Mouse (Mus musculus) left cerebral cortex, postnatal 36 days (tissue): ENCODE data around the gene Cep95. TPM values are rescaled to one million over a fixed set of nuclear protein-coding genes. Genes with fewer than 3 reads are reported as not detected.
"Not testable (repeated sequence)": the region's sequence is repeated elsewhere in the genome, so short reads cannot be mapped to it uniquely, and the experiment has no call there.

Source experiments
- DNase-seq, 2 experiments: peaks; one replicate each; pipeline ENCODE4 v3.0.0; 2021 to 2022; ENCODE audit warnings: low spot score in 2 of 2, mixed read lengths in 1 of 2
- intact Hi-C: fragments of 180-260 bp; cut with DNase I; formaldehyde crosslinking; loops from one replicate; pipeline ENCODE4 v1.15.1; 2025
- total RNA-seq, 2 experiments: library from RNA; stranded (reverse); gene quantifications; 2 replicates each; pipeline ENCODE4 v1.2.3; 2021

The Cep95 gene
- total RNA-seq, 2 experiments from 2014 or later = 8.2 to 15.8 TPM

DNA sequence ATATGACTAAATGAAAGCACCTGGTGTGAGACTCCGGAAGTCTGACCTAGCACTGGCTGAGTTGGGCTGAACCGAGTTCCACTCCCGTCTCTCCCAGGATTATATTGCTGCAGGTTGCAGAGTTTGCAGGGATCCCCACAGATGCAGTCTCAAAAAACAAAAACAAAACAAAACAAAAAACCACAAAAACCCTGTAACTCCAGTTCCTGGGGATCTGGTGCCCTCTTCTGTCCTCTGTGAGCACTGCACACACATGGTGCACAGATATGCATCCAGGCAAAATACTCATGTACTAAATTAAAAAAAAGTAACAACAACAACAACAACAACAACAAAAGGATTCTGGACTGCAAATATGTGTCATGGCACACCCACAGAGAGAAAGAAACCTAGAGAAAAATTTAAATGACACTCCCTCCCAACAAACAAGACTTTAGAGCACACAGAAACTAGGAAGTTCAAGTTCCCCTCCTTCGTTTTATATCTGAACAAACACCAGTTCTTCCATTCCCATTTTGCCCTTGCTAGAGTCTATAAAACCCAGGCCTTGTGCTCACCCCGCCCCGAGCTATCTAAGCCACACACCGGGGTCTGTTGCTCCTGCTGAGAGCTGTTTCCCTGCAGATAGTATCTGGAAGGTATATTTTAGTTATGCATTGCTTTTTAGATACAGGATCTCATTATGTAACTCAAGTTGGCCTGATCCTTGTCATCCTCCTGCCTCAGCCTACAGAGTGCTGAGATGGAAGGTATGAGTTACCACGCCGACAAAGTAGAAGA is 18.7 kb upstream of the Cep95 start:
- intact Hi-C loops = no loop called here

DNA sequence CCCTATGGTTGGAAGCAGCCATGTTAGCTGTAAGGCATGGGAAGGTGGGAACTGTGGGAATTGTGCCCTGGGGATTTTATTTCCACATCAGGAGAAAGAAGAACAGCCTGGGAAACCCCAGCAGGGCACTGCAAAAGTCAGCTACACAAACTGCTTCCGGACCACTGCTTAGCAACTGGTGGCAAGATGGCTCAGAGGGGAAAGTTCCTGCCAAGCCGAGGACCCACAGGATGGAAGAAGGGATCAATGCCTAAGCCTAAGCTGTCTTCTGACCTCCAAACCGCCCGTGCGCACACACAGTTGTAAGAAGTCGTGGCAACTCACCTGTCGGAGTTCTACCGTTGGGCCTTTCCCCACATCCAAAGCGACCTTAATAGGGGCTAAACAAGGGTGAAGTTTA is 16.0 kb upstream of the Cep95 start:
- no peak for DNase-seq

More for the DNA sequence above, 18.7 kb upstream of the Cep95 start:
- no peak for DNase-seq

DNA sequence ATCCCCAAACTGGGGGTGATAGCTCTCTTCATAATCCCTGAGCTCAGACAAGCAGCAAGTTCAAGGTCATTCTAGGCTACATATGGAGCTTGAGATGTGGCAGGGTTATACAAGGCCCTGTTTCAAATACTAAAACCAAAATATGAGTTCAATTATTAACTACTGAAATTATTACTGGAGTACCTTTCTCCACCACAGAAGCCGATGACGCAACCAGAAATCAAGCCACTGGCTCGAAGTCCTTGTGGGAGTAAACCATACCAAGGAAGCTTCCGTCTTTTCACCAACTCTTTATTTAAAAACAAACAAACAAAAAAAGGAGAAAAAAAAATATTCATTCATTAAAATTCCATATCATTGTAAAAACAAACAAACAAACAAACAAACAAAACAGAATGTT is 12.1 kb upstream of the Cep95 start:
- DNase-seq = no peak
- intact Hi-C loops = no loop called here

More for the DNA sequence above, 16.0 kb upstream of the Cep95 start:
- intact Hi-C loops = no loop called here

DNA sequence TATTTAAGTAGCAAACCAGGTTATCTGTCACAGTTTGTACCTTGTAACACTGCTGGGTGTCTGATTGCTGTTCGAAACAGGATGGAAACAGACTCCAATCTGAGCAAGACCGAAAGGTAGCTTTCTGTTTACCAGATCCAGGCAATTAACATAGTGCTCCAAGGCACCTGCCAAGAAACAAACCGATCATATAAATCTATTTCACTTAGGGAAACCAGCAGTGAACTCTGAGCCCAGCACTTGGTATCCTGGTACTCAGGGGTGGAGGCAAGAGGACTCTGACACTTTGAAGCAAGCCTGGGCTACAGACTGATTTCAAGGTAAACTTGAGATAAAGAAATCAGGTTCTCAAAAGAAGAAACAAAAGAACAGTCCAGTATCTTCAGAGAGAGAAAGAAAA is 11.7 kb upstream of the Cep95 start:
- DNase-seq = no peak
- intact Hi-C loops = no loop called here

DNA sequence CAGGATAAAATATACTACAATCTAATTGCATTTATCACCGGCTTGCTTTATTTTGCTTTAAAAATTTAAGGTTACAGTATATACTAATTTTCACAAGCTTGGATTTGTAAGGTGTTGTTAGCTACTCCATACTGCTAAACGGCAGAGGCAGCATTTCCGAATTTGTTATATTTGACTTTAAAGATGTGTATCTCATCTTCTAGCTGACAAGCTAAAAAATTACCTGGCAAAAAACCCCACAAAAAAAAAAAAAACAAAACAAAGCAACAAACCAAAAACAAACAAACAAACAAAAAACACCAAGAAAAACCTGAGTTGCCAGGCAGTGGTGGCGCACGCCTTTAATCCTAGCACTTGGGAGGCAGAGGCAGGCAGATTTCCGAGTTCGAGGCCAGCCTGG is 10.9 kb upstream of the Cep95 start:
- no peak for DNase-seq
- intact Hi-C loops = no loop called here

DNA sequence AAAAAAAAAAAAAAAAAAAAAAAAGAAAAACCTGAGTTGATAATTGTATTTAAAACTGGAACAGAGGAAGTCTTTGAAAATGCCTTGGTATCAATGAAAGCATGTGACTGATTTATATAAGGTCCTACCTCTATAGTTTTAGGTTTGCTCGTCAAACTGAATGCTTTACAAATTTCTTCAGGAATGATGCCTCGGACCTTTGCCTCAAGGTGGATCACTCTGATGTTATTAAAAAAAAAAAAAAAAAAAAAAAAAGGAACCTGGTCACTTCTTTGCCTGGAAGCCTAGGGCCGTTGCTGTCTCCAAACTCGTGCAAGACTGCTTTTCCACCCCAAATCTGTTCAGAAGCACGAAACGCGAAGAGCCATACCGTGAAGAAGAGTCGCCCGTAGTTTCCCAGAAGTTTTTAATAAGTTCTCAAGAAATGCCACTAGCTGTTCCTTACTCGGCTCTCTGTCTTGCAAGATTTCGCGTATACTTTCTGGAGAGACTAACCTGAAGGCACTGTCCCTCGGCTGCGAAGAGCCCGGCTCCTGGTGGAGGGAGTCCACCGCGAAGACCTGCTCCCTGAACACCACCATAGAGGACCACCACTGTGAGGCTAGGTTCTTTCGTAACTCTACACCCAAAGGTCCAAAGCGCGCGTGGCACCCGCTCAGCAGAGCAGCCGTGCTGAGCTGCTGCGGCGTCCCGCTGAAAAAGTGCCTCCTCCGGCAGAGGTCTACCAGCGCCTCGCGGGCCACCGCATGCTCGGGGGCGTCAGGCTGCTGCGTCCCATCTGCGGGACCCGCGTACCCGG is 10.3 kb upstream of the Cep95 start:
- intact Hi-C loops = no loop called here
- peak; percentile 15 to 19 for DNase-seq

DNA sequence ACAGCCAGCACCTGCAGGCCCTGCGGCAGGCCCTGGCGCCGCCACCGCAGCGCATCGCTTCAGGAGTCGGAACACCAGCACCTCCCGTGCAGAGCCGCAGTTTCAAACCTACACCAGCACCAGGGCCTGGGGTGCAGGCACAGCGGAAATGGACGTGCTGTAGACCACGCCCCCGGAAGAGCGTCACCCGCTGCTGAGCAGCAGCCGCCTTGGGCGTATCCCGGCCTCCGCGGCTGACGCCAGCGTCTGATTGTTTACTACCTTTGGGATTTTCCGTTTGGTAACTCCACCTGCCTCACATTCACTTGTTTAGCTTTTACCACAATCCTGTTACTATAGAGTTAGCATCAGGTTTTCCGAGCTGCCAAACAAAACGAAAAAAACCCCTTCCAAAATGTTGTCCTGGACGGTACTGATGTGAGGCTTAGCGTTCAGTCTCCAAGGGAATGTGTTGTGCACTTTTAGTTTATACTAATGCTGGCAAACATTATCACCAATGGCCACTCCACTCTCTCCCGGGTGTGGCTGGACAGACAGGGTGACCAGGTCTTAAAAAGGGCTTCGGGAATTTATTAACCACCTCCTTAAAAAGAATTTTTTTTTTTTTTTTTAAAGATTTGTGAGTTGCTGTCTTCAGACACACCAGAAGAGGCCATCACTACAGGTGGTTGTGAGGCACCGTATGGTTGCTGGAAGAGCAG is 9.5 kb upstream of the Cep95 start, which contains the start of gene Polg2:
TSS of gene Polg2 (minus strand) at position 150 of the 701 bp plus-strand sequence.
- intact Hi-C loops = no loop called here
- peak; percentile 92 to 93 for DNase-seq

DNA sequence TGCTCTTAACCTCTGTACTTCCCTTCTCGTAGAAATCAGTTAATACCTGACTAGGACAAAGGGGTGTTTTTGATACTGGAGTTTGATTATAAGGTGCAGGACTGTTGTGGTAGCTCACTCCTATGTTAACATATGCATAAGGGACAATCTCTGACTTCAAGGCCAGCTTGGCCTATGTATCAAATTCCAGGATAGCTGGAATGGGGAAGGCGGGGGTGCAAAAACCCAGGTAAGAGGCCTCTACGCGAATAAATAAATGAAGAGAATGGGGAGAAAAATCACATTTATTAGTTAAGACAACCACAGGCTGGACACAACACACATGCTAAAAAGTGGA is 9.0 kb upstream of the Cep95 start:
- no peak for DNase-seq
- intact Hi-C loops = no loop called here

DNA sequence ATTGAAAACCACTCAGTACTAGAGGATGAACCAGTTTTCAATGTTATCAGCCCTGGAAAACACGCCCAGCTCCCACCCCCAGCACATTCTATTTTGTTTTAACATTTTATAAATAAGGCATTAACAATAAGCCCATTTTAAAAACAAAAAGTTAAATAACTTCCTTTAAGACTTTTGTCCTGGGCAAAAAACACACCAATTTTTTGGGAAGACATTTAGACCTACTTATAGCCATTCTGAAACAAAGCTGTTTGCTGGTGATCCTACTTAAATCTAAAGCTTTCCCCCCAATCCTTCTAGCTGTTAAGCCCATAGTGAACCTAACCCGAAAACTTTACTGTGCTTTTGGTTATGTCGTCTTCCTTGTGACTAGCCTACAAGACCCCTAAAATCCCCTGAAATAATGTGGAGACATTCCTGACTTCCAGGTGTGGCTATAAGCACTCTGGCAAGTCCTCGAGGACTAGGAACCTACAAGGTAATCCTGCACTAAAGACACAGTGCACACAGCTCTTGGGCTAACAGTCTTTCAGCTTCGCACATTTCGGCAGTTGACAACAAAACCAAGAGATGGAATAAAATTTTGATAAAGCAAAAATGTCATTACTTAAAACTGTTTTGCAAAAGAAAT is 8.3 kb upstream of the Cep95 start:
- intact Hi-C loops = no loop called here
- DNase-seq = no peak

DNA sequence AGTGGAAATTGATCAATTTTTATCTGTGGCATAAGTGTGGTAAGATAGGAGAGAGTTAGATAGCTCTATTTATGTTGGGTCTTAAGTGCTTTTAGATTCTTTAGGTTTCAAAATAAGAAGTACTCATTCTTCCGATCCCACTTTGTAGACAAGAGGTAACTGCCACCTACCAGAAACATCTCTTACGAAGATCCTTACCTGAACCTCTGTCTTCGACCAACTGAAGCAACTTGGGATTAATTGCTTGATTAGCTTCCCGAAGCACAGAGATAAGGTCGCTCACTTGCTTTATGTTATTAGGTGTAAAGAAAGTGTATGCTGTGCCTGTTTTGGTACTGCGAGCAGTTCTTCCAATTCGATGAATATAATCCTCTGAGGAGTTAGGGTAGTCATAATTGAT is 6.8 kb upstream of the Cep95 start:
- intact Hi-C loops = not testable (repeated sequence)

DNA sequence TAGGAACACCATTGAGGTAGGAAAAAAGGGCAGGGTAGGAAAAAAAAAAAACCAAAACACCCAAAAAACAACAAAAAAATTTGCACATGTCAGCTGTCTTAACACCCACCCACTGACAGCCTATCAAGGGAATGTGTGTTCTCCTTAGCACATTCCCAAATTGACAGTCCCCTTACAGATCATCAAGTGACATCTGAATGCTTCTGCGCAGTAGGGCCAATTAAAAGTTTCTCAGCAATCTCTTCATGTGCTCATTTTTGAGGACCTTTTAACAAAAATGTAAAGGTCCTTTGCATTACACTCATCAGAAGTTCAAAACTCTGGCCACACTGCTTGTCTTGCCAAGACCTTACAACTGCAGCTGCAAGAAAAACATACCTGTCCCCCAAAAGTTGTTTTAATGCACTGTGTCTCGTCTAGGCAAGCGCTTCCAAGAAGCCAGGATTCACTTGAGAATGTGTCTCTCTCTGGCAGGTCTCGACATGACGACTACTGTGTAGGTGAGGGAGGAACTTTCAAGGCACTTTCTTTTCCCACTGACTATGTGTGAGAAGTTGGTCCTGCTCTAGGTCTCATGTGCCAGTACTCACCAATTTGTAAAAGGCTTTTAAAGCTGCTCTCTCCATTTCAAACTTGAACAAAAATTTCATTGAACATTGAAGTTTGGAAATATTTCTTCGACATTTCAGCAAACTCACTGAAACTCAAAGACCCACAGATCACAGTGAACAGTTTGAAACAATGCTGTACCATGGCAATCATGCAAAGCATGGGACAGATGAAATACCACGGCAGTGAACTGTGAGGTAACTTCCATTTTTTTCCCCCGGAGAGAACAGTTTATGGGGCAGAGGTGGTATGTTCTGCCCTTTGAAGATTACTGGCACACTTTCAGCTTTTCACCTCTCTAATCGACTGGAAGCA is 5.9 kb upstream of the Cep95 start:
- intact Hi-C loops = no loop called here
- no peak for DNase-seq

More for the DNA sequence above, 6.8 kb upstream of the Cep95 start:
- not testable (repeated sequence) for DNase-seq

DNA sequence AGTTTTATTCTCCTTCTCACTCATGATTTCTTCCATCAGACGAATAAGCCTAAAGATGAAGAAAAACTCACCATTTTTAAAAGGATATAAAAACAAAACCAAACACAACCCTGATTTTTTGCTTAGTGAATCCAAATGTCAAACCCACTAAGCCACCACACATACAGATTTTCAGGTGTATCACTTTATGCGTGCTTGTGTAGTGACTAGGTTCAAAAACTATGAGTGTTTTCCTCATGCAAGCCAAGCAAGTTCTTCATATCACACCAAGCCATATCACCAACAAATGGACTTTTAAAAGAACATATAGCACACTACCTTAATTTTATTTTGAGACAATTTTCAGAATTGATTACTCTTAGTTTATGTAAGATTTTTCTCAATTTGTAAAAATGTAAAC is 4.6 kb upstream of the Cep95 start:
- intact Hi-C loops = no loop called here

DNA sequence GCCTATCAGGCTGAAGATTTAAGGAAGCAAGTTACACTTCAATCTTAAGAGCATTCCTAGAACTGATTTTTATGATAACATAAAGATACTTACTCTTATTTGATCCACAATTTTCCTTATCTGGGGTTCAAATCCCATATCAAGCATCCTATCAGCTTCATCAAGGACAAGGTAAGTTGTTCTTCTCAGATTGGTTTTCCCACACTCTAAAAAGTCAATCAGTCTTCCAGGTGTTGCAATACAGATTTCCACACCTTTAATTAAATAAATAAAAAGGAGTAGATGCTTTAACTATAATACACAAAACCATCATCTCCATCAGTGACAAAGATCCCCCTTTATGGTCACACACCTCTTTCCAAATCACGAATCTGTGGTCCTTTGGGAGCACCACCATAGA is 4.0 kb upstream of the Cep95 start:
- no peak for DNase-seq
- intact Hi-C loops = loop anchor here (5.0 kb wide), 2 partner anchors 137 to 212 kb away; partner anchors contain the start of genes Kpna2 and Smurf2

More for the DNA sequence above, 4.6 kb upstream of the Cep95 start:
- no peak for DNase-seq

DNA sequence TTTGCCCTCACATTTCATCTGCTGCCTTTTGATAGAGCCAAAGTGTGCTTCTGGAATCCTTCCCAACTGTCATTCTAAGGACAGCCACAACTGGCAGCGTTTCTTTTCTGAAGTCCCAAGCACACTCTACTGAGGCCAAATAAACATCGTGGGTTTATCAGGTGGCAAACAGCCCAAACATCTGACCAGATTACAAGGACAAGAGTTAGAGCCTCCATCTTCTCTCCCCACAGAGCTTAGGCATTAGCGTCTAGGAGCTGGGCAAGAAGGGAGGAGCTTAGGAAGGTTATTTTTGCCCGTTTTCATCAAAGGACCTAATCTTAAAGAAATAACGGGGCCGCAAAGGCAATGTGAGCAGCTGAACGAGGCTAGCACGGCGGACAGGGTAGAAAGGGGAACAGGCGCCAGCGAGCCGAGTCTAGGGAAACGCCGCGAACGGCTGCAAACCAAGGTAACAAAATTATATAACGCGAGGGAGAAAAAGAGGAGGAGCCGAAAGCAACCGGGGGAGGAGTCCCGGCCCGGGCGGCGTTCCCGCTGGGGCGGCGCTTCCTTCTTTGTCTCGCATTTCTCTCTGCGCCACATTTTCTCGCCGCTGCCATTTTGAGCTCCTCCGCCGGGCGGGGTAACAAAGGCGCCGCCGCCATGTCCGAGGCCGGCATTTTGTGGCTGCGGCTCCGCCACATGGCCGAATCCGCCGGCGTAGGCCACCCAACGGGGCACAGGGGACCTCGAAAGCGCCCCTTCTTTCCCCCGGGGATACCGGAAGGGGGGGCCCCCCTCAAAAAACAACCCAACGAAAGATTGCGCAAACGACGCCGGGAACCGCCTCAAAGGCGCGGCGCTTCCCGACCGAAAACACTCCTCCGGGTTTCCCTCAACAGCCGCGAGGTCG is 1.7 kb upstream of the Cep95 start:
- intact Hi-C loops = loop anchor here (2.0 to 5.0 kb wide), 3 partner anchors 35 to 210 kb away; partner anchors contain the start of genes Kpna2 and Smurf2
- peak; percentile 86 to 87 for DNase-seq

DNA sequence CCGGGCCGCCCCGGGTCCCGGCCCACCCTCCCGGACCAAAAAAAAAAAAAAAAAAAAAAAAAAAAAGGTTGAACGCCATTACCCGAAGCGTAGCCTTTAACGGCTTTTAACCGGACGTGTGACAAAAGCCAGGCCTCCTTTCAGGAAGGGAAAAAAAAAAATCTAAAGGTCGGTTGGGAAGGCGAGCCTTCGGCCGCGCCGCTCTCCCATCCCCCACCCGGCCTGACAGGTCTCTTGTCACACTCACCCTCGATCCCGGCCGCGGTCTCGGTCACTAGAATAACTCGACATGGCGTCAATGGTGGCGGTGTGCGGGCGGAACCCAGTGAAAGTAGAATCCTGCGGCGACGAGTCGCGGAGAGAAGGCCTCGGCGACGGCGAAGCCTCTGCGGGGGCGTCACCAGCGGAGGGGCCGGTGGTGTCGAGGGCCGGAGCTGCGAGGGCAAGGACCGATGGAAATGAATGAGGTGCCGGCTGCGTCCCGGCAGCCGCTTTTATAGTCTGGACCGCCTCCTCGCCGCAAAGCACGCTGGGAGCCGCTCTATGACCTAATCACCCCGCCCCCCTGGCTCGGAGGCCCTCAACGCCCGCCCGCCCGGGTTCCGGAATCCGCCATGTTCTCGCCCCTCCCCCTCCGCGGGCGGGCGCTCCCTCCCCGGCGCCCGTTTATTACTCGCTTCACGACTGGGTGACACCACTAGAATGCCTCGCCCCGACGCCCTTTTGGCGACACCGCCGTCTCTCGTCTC is 852 bp upstream of the Cep95 start:
- intact Hi-C loops = loop anchor here (2.0 to 5.0 kb wide), 3 partner anchors 35 to 209 kb away; partner anchors contain the start of genes Kpna2 and Smurf2
- peak; percentile 98 to 99 for DNase-seq

DNA sequence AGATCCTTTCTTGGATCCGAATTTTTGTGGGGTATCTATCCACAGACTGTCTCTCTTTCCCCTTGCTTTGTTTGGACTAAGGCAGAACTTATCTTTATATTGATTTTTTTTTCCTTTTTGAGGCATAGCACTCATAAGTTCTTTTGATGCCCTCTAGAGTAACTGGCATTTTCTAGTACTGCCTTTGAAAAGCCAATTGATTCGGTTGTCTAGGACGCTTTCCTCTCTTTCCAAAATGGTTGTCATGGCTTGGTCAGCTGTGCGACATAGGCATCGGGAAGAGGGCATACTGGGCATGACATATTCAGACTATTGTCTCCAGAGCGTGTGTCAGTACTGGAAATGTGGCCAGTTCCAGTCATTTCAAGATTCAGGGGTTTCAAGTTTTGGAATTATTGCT is 597 bp downstream of the Cep95 start:
- intact Hi-C loops = loop anchor here (2.0 to 5.0 kb wide), 3 partner anchors 33 to 208 kb away; partner anchors contain the start of genes Kpna2 and Smurf2

DNA sequence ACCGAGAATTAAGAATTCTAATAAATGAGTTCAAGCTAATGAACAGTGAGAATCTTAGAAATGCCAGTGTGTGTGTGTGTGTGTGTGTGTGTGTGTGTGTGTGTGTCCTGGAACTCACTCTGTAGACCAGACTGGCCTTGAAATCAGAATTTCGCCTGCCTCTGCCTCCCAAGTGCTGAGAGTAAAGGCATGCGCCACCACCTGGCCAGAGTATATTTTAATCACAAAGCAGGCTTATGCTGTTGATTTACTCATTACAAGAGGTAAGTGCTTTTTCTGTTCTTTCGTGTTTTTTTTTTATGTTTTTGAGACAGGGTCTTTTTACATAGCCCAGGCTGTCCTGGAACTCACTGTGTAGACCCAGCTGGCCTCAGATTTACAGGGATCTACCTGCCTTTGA is 4.8 kb downstream of the Cep95 start:
- intact Hi-C loops = no loop called here
- DNase-seq = no peak

More for the DNA sequence above, 597 bp downstream of the Cep95 start:
- no peak for DNase-seq
